Mouse (Mus musculus): ENCODE results near the gene Zfp300. TPM values are rescaled to one million over a fixed set of nuclear protein-coding genes. Genes with fewer than 3 reads are reported as not detected.

Gene Zfp300
- 1 to 10 TPM; 2.1 to 2.6 TPM for polyA plus RNA-seq (2017; shearing (Covaris generic))

- ATAC-seq, result peak; percentile 86
Observed at GRCm38 (mm10) chrX:21088983-21089866, at the start of gene Zfp300. TSS of gene Zfp300 (minus strand) at chrX:21089527.

- no peak for ATAC-seq
Observed at GRCm38 (mm10) chrX:21115520-21115919, 26.2 kb upstream of the Zfp300 start, which contains the start of gene Ssxa1. TSS of gene Ssxa1 (plus strand) at chrX:21115820.

GRCm38 (mm10) chrX:21089867-21090239 lies 526 bp upstream of the Zfp300 start:
- no peak for ATAC-seq

GRCm38 (mm10) chrX:21088645-21088982 lies 713 bp downstream of the Zfp300 start:
- no peak for ATAC-seq

GRCm38 (mm10) chrX:21068106-21068505 lies 21.2 kb downstream of the Zfp300 start, which contains the start of gene Spaca5:
TSS of gene Spaca5 (plus strand) at chrX:21068406.
- no peak for ATAC-seq

GRCm38 (mm10) chrX:21062544-21062890 lies 26.8 kb downstream of the Zfp300 start:
- no peak for ATAC-seq

GRCm38 (mm10) chrX:21061866-21062543 lies 27.3 kb downstream of the Zfp300 start, which contains the start of gene Zfp182:
TSS of gene Zfp182 (minus strand) at chrX:21062316.
- ATAC-seq, result peak; percentile 97

- peak; percentile 7 for ATAC-seq
Observed at GRCm38 (mm10) chrX:21061460-21061859, 27.9 kb downstream of the Zfp300 start.

Other genes with a start within 250 kb of the Zfp300 start
- gene Timp1, start 219.4 kb downstream of the Zfp300 start, polyA plus RNA-seq (2017; shearing (Covaris generic)), result under 1 TPM in 1 of 2 experiments, not detected in 1; 0.39 TPM
- gene Syn1, start 168.5 kb downstream of the Zfp300 start, polyA plus RNA-seq (2017; shearing (Covaris generic)), result under 1 TPM in 1 of 2 experiments, not detected in 1; 0.20 TPM
- 1 to 10 TPM; 5.9 to 9.8 TPM for gene Cfp, start 158.0 kb downstream of the Zfp300 start, polyA plus RNA-seq (2017; shearing (Covaris generic))
- 1 to 10 TPM; 4.5 to 6.6 TPM for gene Elk1, start 138.9 kb downstream of the Zfp300 start, polyA plus RNA-seq (2017; shearing (Covaris generic))
- gene Uxt, start 127.5 kb downstream of the Zfp300 start, polyA plus RNA-seq (2017; shearing (Covaris generic)), result 10 to 100 TPM; 33.6 to 38.9 TPM
- 10 to 100 TPM; 16.7 to 22.9 TPM for gene Zfp182, start 27.2 kb downstream of the Zfp300 start, polyA plus RNA-seq (2017; shearing (Covaris generic))
- not detected for gene Spaca5, start 21.1 kb downstream of the Zfp300 start, polyA plus RNA-seq (2017; shearing (Covaris generic))
- gene Ssxa1, start 26.3 kb upstream of the Zfp300 start, polyA plus RNA-seq (2017; shearing (Covaris generic)), result not detected
- gene Gm21876, start 86.1 kb upstream of the Zfp300 start, polyA plus RNA-seq (2017; shearing (Covaris generic)), result not detected

Data from CD4-positive, CD25-positive, alpha-beta regulatory T cell, adult 4 months (primary cell).